In the genomic region with DNA sequence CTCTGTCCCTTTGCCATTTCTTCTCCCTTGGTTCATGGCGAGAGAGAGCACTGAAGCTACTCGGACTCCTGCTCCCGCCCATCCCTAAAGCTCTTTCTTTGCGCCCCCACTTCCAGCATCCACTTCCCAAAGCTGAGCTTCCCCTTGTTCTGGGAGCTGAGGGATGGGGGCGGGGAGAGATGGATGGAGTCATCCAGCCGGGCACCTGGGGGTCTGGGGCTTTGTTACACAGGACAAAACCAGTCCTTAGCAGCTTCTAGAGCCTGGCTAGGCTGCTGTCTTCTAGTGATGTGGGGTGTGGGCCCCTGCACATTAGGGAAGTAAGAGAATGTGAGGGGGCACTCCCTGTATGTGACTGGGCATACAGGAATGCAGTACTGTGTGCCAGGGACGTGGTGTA, we compare ENCODE assay signal across 8 mouse cellular contexts. TPM values are rescaled to one million over a fixed set of nuclear protein-coding genes. Genes with fewer than 3 reads are reported as not detected.
DNase-seq lines count a peak whose midpoint lies in the region; ATAC-seq and TF ChIP-seq lines count a peak whose summit lies in the region.

No protein-coding gene starts in this region.

- ATAC-seq in heart, embryonic 12.5 days (ENCODE audit: insufficient number of reproducible peaks, low FRiP score) = no peak
- ATAC-seq in forebrain, postnatal 0 days = peak; percentile 76
- no peak for ATAC-seq in stomach, embryonic 16.5 days (ENCODE audit: insufficient read depth, low FRiP score)

- no peak for DNase-seq in heart, postnatal 25 days (ENCODE audit: low spot score)
- peak; percentile 3 for DNase-seq in ES-CJ7 (ENCODE audit: low read depth, low spot score)
- no peak for DNase-seq in forebrain, postnatal 0 days
- DNase-seq in limb, embryonic 10.5 days (ENCODE audit: low spot score) = peak; percentile 32
- no peak for DNase-seq in urinary bladder, adult 18-20 months (ENCODE audit: low spot score in 2 of 2)
- DNase-seq in ovary, adult 18-20 months (ENCODE audit: low spot score) = no peak

- no peaks in the 10 kb centered on the region for H3K36me3 ChIP-seq in heart, embryonic 12.5 days
- no peaks in the 10 kb centered on the region for H3K36me3 ChIP-seq in forebrain, postnatal 0 days (ENCODE audit: insufficient read depth)
- H3K36me3 ChIP-seq in limb, embryonic 10.5 days = no peaks in the 10 kb centered on the region
- no peaks in the 10 kb centered on the region for H3K36me3 ChIP-seq in stomach, embryonic 16.5 days (ENCODE audit: control insufficient read depth, insufficient read depth, low read length)

- peak overlapping the region; percentile 39 for H3K4me3 ChIP-seq in heart, embryonic 12.5 days
- H3K4me3 ChIP-seq in forebrain, postnatal 0 days (ENCODE audit: low read depth, low read length) = peak overlapping the region; percentile 46
- peak overlapping the region; percentile 49 for H3K4me3 ChIP-seq in limb, embryonic 10.5 days
- peak overlapping the region; percentile 38 for H3K4me3 ChIP-seq in stomach, embryonic 16.5 days (replicated peaks; ENCODE audit: low read length)

- H3K4me1 ChIP-seq in heart, embryonic 12.5 days (replicated peaks) = no peaks in the 10 kb centered on the region
- H3K4me1 ChIP-seq in forebrain, postnatal 0 days (ENCODE audit: insufficient read depth) = no peaks in the 10 kb centered on the region
- no peaks in the 10 kb centered on the region for H3K4me1 ChIP-seq in limb, embryonic 10.5 days
- H3K4me1 ChIP-seq in stomach, embryonic 16.5 days (ENCODE audit: control insufficient read depth, insufficient read depth, low read length) = no peaks in the 10 kb centered on the region

- 17% methylated on average over 7 of the region's 7 CpGs for WGBS in heart, embryonic 12.5 days
- WGBS in forebrain, postnatal 0 days = 23% methylated on average over 7 of the region's 7 CpGs
- 14% methylated on average over 7 of the region's 7 CpGs for WGBS in limb, embryonic 10.5 days
- WGBS in stomach, embryonic 16.5 days = 13% methylated on average over 7 of the region's 7 CpGs

- H3K27ac ChIP-seq in heart, embryonic 12.5 days (ENCODE audit: poor library complexity, severe bottlenecking) = no peak overlapping the region
- peak overlapping the region; percentile 92 for H3K27ac ChIP-seq in forebrain, postnatal 0 days (ENCODE audit: low read depth, low read length)
- peak overlapping the region; percentile 76; the same call in 1 of the 2 replicates for H3K27ac ChIP-seq in limb, embryonic 10.5 days
- H3K27ac ChIP-seq in stomach, embryonic 16.5 days (ENCODE audit: low read length) = no peak overlapping the region

- intact Hi-C loops in heart, postnatal 25 days (cut with DNase I) = no loop called here

- 0 out of 2 replicates have a peak overlapping the region, but pooled peaks have one; percentile 36 for H3K9ac ChIP-seq in heart, embryonic 12.5 days
- peak overlapping the region; percentile 70 for H3K9ac ChIP-seq in forebrain, postnatal 0 days
- no peak overlapping the region for H3K9ac ChIP-seq in stomach, embryonic 16.5 days (ENCODE audit: low read length)

- peak overlapping the region; percentile 72 for H3K4me2 ChIP-seq in heart, embryonic 12.5 days
- H3K4me2 ChIP-seq in forebrain, postnatal 0 days (ENCODE audit: low read depth) = peak overlapping the region; percentile 52
- H3K4me2 ChIP-seq in stomach, embryonic 16.5 days (ENCODE audit: low read depth, low read length) = peak overlapping the region; percentile 51

- no peak for TF ChIP-seq CTCF in forebrain, postnatal 0 days (IDR thresholded peaks at IDR 0.05; ENCODE audit: low read depth)

- H3K9me3 ChIP-seq in heart, embryonic 12.5 days (replicated peaks) = no peaks in the 10 kb centered on the region
- H3K9me3 ChIP-seq in forebrain, postnatal 0 days (ENCODE audit: low read length) = no peaks in the 10 kb centered on the region
- H3K9me3 ChIP-seq in limb, embryonic 10.5 days (replicated peaks) = no peaks in the 10 kb centered on the region
- H3K9me3 ChIP-seq in stomach, embryonic 16.5 days (replicated peaks; ENCODE audit: control insufficient read depth, low read length) = no peaks in the 10 kb centered on the region

- H3K27me3 ChIP-seq in heart, embryonic 12.5 days (replicated peaks) = peaks cover 9% of the 10 kb centered on the region; the same call in 1 of the 2 replicates
- no peaks in the 10 kb centered on the region for H3K27me3 ChIP-seq in forebrain, postnatal 0 days (ENCODE audit: insufficient read depth, low read length)
- peaks cover 97% of the 10 kb centered on the region for H3K27me3 ChIP-seq in limb, embryonic 10.5 days (ENCODE audit: low read depth, poor library complexity, severe bottlenecking)
- peaks cover 7% of the 10 kb centered on the region; the same call in 1 of the 2 replicates for H3K27me3 ChIP-seq in stomach, embryonic 16.5 days (ENCODE audit: control insufficient read depth, insufficient read depth, low read length)

RNA-seq across cellular contexts. Expression of a gene that starts 0.5 kb away (rescaled TPM):
- polyA plus RNA-seq in heart, embryonic 12.5 days (2016; fragmentation: Nextera tagmentation; extraction: Ambion mirVana) = 7.1 and 7.5 TPM in 2 replicates
- total RNA-seq in heart, postnatal 25 days (2021) = under 1 TPM; 0.18 to 0.34 TPM
- 205 and 262 TPM in 2 replicates for total RNA-seq in forebrain, postnatal 0 days (2014; rRNA removed)
- 123 and 185 TPM in 2 replicates for polyA plus RNA-seq in forebrain, postnatal 0 days (2015; fragmentation: Nextera tagmentation; extraction: Ambion mirVana)
- 6.1 and 8.0 TPM in 2 replicates for polyA plus RNA-seq in limb, embryonic 10.5 days (2016; fragmentation: Nextera tagmentation; extraction: Ambion mirVana)
- polyA plus RNA-seq in stomach, embryonic 16.5 days (2015; fragmentation: Nextera tagmentation; extraction: Ambion mirVana) = 5.2 and 6.3 TPM in 2 replicates

Comparison
In these comparisons a context has a peak if more than half of its experiments do, and no peak if none do; other contexts are left out.
1. H3K27ac ChIP-seq: peak in forebrain, postnatal 0 days (single experiment) and limb, embryonic 10.5 days (single experiment); none in heart, embryonic 12.5 days (single experiment) and stomach, embryonic 16.5 days (single experiment).
2. DNase-seq: peak in ES-CJ7 (single experiment) and limb, embryonic 10.5 days (single experiment); none in heart, postnatal 25 days (single experiment), forebrain, postnatal 0 days (single experiment), urinary bladder, adult 18-20 months (0 of 2) and ovary, adult 18-20 months (single experiment).
3. RNA of a gene that starts 0.5 kb away (polyA plus RNA-seq): 123 to 185 TPM in forebrain, postnatal 0 days; 6.1 to 8.0 TPM in limb, embryonic 10.5 days, 7.1 to 7.5 TPM in heart, embryonic 12.5 days and 5.2 to 6.3 TPM in stomach, embryonic 16.5 days; every median in the first group is over 10 times any median in the second.
4. Peak in every context shown above with its lines, with median percentiles within 50 percentile points of each other: H3K4me2 ChIP-seq and H3K4me3 ChIP-seq.